Mouse (Mus musculus): Measurements from ENCODE around the gene Trim7. TPM values are rescaled to one million over a fixed set of nuclear protein-coding genes. Genes with fewer than 3 reads are reported as not detected.

The Trim7 gene
- total RNA-seq, 2 experiments from 2014 or later, result 3.0 to 3.1 TPM

DNA sequence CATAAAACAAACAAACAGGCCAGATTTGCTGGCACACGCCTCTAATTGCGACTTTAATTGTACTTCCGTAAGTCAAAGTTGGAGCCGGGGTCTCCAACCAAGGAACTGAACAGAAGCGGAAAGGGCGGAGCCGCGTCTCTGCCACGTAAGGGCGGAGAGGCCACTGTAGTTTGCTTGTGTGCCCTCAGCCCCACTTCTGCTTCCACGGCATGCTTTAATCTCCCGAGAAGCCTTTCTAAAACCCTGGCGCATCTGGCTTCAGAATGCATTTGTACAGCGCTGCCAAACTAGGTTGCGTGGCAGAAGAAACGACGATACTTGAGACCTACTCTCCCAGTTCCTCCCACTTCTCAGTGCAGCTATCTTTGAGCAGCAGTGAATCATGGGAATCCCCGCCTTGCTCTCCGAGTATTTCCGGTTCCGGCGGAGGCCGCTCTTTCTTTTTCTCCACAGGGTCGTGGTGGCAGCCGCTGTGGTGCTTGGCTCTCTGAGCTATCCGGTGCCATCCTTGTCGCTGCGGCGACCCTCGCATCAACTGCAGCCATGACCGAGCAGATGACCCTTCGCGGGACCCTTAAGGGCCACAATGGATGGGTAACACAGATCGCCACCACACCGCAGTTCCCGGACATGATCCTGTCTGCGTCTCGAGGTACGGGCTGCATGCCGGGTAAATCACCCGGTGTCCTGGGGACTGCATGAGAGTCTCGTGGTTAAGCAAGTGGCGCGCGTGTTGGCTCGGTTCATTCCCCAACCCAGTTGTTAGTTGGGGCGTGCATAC lies 25.8 kb upstream of the Trim7 start, which contains the start of gene Rack1:
Gene Rack1, plus strand, starts transcription at position 412 of the 781 bp plus-strand sequence.
- DNase-seq (ENCODE audit: extremely low spot score in 1 of 2, low spot score in 2 of 2), result peak; percentile 88 to 91

DNA sequence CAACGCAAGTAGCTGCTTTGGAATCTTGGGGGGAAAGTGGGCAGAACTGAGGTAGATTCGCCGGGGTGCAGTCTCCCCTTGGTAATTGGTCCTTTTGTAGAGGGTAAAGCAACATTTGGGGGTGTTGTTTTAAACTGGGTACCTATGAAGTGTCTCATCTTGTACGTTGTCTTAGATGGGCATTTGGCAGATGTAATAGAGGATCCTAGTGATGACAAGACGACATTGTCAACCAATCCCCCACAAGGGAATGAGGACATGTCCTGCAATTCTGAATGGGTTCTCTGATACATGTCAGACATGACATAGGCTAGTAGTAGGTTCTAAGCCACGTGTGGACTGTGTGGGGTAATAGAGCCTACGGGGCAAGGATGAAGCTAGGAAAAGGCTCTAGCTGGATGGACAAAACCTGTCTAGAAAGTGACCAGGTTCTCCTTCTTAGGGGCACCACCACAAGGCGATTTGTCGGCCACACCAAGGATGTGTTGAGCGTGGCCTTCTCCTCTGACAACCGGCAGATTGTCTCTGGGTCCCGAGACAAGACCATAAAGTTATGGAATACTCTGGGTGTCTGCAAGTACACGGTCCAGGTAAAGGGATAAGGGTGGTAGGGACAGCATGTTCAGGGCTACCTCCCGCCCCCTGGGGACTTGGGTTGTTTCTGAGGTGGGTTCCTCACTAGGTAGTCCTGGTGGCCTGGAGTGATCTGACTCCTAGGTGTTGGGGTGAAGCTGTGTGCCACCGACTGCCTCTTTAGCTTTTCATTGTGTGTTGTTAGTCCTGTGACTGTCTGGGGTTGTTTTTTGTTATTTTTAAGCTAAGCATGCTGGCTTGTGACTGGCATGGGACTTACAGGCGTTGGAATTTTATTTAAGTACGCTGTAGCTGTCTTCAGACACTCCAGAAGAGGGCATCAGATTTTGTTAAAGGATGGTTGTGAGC lies 23.8 kb upstream of the Trim7 start:
- no peak for DNase-seq (ENCODE audit: extremely low spot score in 1 of 2, low spot score in 2 of 2)
- intact Hi-C loops (cut with DNase I), result loop anchor here (2.0 to 10.0 kb wide), 2 partner anchors 13 to 463 kb away; no protein-coding TSS in a partner anchor

More for the DNA sequence above, 25.8 kb upstream of the Trim7 start, which contains the start of gene Rack1:
- intact Hi-C loops (cut with DNase I), result loop anchor here (2.0 to 10.0 kb wide), 2 partner anchors 15 to 465 kb away; no protein-coding TSS in a partner anchor

DNA sequence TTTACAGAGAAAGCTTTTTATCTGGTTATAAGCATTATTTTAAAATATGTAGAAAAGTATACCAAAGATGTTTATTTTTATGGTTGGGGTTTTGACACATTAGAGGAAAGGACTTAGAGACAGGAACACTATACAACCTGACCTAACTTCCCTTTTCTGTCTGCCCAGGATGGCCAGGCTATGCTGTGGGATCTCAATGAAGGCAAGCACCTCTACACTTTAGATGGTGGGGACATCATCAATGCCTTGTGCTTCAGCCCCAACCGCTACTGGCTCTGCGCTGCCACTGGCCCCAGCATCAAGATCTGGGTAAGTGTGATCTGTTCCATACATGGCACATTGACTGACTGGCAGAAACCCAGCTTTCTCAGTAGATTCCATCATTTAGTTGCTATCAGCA lies 22.0 kb upstream of the Trim7 start:
- DNase-seq (ENCODE audit: extremely low spot score in 1 of 2, low spot score in 2 of 2), result no peak
- intact Hi-C loops (cut with DNase I), result loop anchor here (10.0 kb wide), 1 partner anchor 461 kb away; no protein-coding TSS in a partner anchor

DNA sequence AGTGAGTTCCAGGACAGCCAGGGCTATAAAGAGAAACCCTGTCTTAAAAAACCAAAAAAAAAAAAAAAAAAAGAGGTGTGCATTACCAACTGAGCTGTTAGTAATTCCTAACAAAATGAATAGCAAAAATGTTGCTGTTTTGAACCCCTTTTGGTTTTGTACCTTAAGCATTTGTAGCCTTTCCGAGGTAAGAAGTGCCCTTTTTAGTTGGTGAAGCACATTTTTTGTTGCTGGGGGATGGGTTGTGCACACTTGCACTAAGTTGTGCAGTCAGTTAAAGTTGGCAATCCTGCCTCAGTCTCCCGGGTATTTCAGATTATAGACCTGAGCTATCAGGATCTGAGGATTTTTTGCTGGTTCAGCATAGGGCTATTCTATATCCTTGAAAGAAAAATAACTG lies 21.0 kb upstream of the Trim7 start:
- intact Hi-C loops (cut with DNase I), result loop anchor here (10.0 kb wide), 1 partner anchor 460 kb away; no protein-coding TSS in a partner anchor
- DNase-seq (ENCODE audit: extremely low spot score in 1 of 2, low spot score in 2 of 2), result no peak

DNA sequence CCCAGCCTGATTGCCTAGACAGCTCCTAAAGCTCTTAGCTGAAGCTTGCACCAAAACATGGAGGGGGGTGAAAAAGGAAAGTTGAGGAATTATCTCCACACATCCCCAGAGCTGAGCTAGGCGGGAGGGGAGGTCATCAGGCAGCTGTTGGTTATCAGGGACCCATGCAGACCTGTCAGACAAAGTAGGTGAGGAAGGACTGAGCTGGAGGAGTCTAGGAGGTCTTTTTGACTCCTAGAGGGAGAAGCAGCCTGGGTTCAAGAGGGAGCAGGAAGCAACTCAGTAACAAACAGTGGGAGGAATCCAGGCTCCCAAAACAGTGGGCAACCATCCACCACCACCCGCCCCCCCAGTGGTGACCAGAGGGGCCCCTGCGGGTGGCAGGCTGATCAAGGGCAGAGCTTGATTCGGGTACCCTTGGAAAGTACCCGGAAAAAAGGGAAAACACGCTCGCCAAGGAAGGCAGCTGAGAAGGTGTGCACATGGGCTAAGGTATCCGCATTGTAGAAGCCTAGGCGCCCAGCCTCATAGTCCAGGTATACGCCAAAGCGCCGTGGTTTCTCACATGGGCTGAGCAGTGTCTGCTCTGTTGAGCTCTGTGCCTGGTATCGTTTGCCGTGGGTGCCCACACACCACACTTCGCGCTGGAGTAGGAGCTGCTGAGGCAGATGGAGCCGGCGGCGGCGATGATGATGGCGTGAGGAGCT lies 18.9 kb upstream of the Trim7 start:
- intact Hi-C loops (cut with DNase I), result loop anchor here (10.0 kb wide), 1 partner anchor 458 kb away; no protein-coding TSS in a partner anchor
- peak in 1 of 2 experiments; percentile 40 for DNase-seq (ENCODE audit: extremely low spot score in 1 of 2, low spot score in 2 of 2)

DNA sequence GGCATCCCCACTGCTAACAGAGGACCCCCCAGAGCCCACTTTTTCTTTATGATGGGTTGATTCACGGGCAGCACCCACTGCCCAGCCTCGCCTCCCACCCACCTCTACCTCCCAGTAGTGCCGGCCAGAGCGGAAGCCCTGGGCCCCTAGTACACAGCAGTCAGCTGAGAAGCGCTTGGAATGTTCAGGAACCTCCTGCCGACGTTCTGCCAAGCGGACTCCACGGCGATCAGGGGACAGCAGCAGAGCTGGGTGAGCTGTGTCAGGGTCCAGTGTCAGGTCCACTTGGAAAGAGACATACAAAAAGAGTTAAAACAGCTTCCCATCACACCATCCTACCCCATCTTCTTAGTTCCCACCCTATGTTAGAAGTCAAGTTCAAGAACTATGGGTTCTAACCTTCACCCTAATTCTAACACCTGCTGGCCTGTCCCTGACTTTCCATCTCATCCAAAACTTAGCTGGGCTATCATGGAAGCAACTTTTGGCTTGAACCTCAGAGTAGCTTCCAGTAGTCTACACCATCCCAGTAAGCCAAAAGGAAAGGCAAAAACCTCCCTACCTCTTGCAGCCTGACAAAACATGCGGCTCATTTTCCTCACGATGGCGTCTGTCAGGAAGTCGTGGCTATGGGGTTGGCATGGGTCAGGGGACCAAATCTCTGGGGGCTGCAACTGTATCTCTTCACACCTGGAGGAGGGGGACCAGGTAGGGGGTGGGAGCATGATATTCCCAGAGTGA lies 18.2 kb upstream of the Trim7 start:
- DNase-seq (ENCODE audit: extremely low spot score in 1 of 2, low spot score in 2 of 2), result no peak
- intact Hi-C loops (cut with DNase I), result loop anchor here (10.0 kb wide), 1 partner anchor 457 kb away; no protein-coding TSS in a partner anchor

DNA sequence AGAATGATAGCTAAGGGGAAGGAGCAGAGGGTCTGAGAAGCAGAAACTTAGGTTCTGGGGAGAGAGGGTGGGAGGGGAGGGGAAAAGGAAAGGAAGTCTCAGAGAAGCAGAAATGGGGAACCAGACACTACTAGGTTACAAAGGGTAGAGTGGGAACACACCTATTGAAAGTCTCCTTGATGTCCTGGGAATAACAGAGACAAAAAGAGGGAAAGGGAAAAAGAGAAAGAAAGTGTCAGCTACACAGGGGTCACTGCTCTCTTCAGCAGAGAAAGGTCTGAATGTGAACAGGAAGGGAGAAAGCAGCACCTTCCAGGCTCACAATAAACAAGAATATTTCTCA lies 17.7 kb upstream of the Trim7 start:
- intact Hi-C loops (cut with DNase I), result loop anchor here (10.0 kb wide), 1 partner anchor 457 kb away; no protein-coding TSS in a partner anchor
- no peak for DNase-seq (ENCODE audit: extremely low spot score in 1 of 2, low spot score in 2 of 2)

DNA sequence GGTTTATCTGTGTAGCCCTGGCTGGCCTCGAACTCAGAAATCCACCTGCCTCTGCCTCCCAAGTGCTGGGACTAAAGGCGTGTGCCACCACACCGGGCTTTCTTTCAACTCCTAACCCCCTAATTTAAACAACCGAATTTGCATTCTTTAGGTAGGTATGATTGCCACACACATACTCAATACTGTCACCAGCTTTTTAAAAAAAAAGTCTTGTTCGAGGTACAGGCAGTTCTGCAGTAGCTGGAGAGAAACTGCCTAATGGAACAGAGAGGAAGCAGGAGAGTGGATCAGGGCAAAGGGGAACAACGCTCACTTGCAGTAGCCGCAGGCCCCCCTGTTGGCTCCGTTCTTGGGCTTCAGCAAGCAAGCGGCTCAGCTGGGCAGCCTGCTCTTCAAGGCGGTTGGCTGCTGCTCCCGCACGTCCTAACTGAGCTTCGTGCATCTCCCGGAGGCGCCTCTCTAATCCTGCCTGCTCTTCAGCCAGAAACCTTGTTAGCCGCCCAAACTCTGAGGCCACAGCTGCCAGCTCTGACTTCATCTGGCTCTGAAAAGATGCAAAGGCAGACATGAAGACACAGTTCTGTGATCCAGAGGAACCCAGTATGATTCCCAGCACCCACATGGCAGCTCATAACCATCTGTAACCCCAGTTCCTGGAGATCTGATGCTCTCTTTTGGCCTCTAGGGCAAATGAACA lies 17.1 kb upstream of the Trim7 start:
- intact Hi-C loops (cut with DNase I), result loop anchor here (10.0 kb wide), 1 partner anchor 456 kb away; no protein-coding TSS in a partner anchor
- peak in 1 of 2 experiments; percentile 40 for DNase-seq (ENCODE audit: extremely low spot score in 1 of 2, low spot score in 2 of 2)

DNA sequence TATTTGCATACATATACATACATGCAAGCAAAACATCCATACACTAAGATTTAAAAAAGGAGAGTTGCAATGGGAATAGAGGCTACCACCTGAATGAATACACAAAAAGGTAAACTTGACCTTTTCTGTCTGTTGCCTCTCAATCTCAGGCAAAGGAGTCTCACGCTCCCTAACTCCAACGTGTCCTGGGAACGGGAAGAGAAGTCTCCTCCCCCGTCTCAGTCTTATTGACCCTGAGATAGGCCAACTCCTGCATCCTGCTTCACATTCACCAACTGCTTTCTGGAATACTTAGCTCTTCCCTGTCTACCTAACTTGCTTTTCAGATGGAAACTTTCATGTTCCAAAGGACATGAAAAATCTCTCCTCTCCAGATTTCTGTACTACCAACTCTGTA lies 16.5 kb upstream of the Trim7 start:
- intact Hi-C loops (cut with DNase I), result loop anchor here (10.0 kb wide), 1 partner anchor 455 kb away; no protein-coding TSS in a partner anchor
- DNase-seq (ENCODE audit: extremely low spot score in 1 of 2, low spot score in 2 of 2), result no peak

DNA sequence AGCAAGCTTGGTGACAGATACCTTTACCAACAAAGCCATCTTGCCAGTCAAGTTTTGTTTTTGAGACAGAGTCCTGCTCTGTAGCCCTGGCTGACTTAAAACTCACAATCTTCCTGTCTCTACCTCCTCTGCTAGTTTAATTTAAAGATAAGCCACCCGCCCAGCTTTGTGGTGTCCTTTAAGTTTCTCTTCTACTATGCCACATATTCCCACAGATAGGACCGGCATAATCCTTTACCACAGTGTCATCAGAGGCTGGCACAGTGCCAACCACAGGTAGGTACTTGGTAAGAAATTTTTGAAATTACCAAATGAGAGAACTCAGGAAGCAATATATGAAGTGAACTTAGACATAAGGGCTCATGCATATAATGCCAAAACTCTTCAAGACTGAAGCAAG lies 15.8 kb upstream of the Trim7 start:
- no peak for DNase-seq (ENCODE audit: extremely low spot score in 1 of 2, low spot score in 2 of 2)
- intact Hi-C loops (cut with DNase I), result no loop called here

DNA sequence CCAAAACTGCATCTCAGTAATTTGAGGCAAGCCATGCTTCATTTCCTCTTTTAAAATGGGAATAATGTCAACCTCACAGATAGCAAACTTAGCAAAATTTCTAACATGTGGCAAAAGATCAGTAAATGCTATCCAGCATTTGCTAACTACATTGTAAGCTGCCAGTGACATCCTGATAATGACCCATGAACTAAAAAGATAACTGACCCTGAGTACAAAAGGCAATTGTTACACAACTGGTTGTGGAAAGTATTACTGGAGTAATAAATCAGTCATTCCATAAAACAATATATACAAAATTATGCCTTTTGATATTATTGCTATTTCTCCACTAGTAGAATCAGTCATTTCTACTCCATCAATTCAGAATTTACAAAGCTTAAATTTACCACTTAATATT lies 12.2 kb upstream of the Trim7 start:
- intact Hi-C loops (cut with DNase I), result loop anchor here (2.0 kb wide), 1 partner anchor 13 kb away; the partner anchor contains the start of gene Rack1
- no peak for DNase-seq (ENCODE audit: extremely low spot score in 1 of 2, low spot score in 2 of 2)

DNA sequence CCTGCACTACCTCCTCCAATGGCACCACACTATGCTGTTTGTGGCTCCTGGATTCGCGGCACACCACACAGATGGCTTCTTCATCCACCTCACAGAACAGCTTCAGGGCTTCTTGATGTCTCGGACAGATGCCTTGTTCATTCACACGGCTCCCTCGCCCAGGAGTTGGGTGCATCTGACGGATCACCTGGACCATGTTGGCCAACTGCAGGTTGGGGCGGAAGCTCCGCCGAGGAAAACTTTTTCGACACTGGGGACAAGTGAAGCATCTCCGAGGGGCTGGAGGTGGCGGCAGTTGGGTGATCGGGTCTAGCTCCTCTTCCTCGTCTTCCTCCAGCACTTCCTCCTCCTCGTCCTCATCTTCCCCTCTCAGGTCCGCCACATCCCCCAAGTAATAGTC lies 10.1 kb upstream of the Trim7 start:
- intact Hi-C loops (cut with DNase I), result loop anchor here (2.0 kb wide), 1 partner anchor 15 kb away; the partner anchor contains the start of gene Rack1
- DNase-seq (ENCODE audit: extremely low spot score in 1 of 2, low spot score in 2 of 2), result peak in 1 of 2 experiments; percentile 50

DNA sequence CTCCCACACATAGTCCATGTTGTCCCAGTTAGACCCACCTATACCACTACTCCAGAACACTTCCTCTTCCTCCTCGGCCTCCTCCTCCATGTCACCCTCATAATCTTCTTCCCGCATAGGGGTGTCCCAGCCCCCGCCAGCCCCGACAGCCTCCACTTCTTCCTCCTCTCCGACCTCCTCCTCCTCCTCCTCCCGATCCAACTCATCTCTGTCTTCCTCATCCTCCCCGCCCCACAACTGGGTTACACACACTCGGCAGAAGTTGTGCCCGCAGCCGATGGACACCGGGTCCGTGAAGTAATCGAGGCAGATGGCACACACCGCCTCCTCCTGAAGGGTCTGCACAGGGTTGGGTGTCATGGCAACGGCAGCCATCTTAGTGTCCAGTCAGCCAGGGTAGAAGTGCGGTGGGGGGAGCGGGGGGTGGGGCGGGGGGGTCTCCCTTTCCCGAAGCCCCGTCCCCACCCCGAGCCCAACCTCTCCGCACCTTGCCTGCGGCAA lies 9.6 kb upstream of the Trim7 start:
- peak in 1 of 2 experiments; percentile 81 for DNase-seq (ENCODE audit: extremely low spot score in 1 of 2, low spot score in 2 of 2)
- intact Hi-C loops (cut with DNase I), result no loop called here

DNA sequence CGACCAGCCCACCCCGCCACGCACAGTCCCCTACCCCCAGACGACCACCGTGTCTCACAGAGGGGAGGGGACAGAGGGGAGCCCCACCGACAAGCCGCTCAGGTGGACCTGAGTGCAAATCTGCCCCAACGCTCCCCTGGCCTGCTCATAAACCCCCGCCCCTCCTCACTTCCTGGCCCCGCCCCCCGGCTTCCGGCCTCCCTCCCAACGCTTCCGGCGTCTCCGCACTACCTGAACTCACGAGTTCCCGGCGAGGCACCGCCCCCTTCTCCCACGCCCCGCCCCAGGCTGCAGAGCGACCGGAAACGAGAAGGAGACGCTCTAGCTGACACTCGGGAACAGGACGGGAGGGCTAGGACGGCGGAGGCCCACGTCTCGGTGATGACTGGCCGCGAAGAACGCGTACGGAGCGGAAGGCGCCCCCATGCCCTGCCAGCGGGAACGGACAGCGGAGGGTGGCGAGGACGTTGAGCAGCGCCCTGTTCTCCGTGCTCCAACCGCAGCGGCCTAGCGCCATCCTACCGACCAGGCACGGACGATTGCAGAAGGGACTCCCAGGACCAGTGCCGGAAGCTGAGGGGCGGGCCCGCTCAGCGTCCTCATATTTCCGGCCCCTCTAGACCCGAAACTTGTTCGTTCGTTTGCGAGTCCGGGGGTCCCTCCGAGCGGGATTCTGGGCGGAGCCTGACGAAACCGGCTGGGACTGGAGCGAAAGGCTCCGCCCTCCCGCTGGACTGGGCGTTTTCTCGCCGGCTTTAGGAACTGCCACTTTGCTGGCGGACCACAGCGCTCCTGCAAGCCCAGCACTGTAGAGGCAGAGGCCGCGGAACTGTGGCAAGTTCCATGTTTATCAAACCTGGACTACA lies 8.9 kb upstream of the Trim7 start, which contains the start of gene Trim41:
Gene Trim41, minus strand, starts transcription at position 554 of the 866 bp plus-strand sequence.
- intact Hi-C loops (cut with DNase I), result no loop called here

DNA sequence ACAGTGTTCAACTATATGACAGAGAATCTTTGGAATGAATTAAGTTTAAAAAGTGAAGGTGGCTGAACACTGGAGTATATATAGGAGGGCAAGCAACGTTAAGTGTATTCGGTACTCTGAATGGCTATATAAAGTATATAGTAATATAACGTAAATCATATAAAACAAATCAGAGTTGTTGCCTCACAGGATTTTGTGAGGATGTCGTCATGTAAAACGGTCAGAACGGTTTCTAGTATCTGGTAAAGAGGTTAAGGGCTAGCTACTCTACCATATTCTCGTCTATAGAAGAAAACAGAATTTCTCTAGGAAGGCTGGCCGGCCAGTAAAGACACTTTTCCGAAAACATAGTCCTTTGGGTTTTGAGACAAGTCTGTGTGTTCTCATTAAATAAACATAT lies 8.1 kb upstream of the Trim7 start:
- intact Hi-C loops (cut with DNase I), result loop anchor here (2.0 kb wide), 1 partner anchor 39 kb away; no protein-coding TSS in a partner anchor
- no peak for DNase-seq (ENCODE audit: extremely low spot score in 1 of 2, low spot score in 2 of 2)

More for the DNA sequence above, 8.9 kb upstream of the Trim7 start, which contains the start of gene Trim41:
- DNase-seq (ENCODE audit: extremely low spot score in 1 of 2, low spot score in 2 of 2), result peak; percentile 97 to 100

DNA sequence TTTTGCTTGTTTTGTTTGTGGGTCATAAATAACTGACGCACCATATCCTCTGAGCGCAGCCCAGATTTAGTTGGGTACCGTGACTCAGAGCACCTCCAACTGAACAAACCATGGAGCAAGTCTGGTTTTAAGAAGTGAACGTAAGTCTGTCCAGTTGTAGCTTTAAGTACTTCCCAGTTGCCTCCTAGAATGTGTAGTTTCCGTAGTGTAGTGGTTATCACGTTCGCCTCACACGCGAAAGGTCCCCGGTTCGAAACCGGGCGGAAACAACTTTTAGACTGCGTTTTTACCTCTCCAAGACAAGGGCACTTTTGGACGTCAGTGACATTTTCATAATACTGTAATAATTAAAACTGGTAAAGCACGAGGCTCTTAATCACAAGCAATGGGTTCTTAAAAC lies 7.6 kb upstream of the Trim7 start:
- DNase-seq (ENCODE audit: extremely low spot score in 1 of 2, low spot score in 2 of 2), result peak; percentile 74 to 82
- intact Hi-C loops (cut with DNase I), result loop anchor here (2.0 kb wide), 1 partner anchor 38 kb away; no protein-coding TSS in a partner anchor

All from left cerebral cortex, postnatal 10 days (tissue).